Mouse (Mus musculus) bone marrow macrophage, adult 2 months (primary cell): ENCODE measurements around the gene Wiz.

Experiments used
- CTCF ChIP-seq: IDR thresholded peaks from 2 replicates; pipeline ENCODE4 v1.5.1; 2012; ENCODE audit warnings: low read depth, mild to moderate bottlenecking, low read length, moderate library complexity
- POLR2A ChIP-seq: IDR thresholded peaks from 2 replicates; pipeline ENCODE4 v1.6.1; 2012; ENCODE audit warnings: mild to moderate bottlenecking, low read depth, low read length, borderline replicate concordance

GRCm38 (mm10) chr17:32437106-32437505 is 47.9 kb upstream of the Wiz start:
- TF ChIP-seq CTCF (no peak), POLR2A (no peak)
